Mouse (Mus musculus): ENCODE results near the gene Map1s. TPM values are rescaled to one million over a fixed set of nuclear protein-coding genes. Genes with fewer than 3 reads are reported as not detected.

Map1s gene
- polyA plus RNA-seq, 1 experiment from 2014 or later = 22.7 TPM

GRCm38 (mm10) chr8:70884683-70885082 lies 21.0 kb upstream of the Map1s start:
- Histone ChIP-seq H3K9ac (replicated peaks; ENCODE audit: low read depth) (no peak overlapping the region), H3K4me1 (ENCODE audit: insufficient read depth, low read depth, low read length) (0 out of 2 replicates have a peak, but pooled peaks cover 3% of the 10 kb centered on the region), H3K4me2 (replicated peaks; ENCODE audit: low read depth, low read length) (no peak overlapping the region), H3K4me3 (ENCODE audit: low read depth, low read length) (no peak overlapping the region), H3K36me3 (ENCODE audit: insufficient read depth, low read length) (no peaks in the 10 kb centered on the region), H3K27me3 (replicated peaks; ENCODE audit: insufficient read depth, low read length) (no peaks in the 10 kb centered on the region), H3K27ac (ENCODE audit: low read length) (no peak overlapping the region), H3K9me3 (ENCODE audit: low read length) (no peaks in the 10 kb centered on the region)
- no peak for DNase-seq (ENCODE audit: low spot score)
- TF ChIP-seq EP300 (IDR thresholded peaks at IDR 0.05) = no peak
- no peak for TF ChIP-seq CTCF (IDR thresholded peaks at IDR 0.05)
- WGBS = 70% methylated on average over 10 of the region's 10 CpGs
- ATAC-seq = no peak

- WGBS = 15% methylated on average over 12 of the region's 12 CpGs
- no peaks in the 10 kb centered on the region for H3K4me1 ChIP-seq (ENCODE audit: insufficient read depth, low read depth, low read length)
- DNase-seq (ENCODE audit: low spot score) = peak; percentile 27
- H3K9me3 ChIP-seq (ENCODE audit: low read length) = no peaks in the 10 kb centered on the region
- ATAC-seq = no peak
- H3K27me3 ChIP-seq (replicated peaks; ENCODE audit: insufficient read depth, low read length) = 0 out of 2 replicates have a peak, but pooled peaks cover under 1% of the 10 kb centered on the region
- no peaks in the 10 kb centered on the region for H3K36me3 ChIP-seq (ENCODE audit: insufficient read depth, low read length)
- no peak overlapping the region for H3K4me3 ChIP-seq (ENCODE audit: low read depth, low read length)
- H3K9ac ChIP-seq (replicated peaks; ENCODE audit: low read depth) = no peak overlapping the region
- TF ChIP-seq EP300 (IDR thresholded peaks at IDR 0.05) (no peak), CTCF (IDR thresholded peaks at IDR 0.05) (no peak)
- no peak overlapping the region for H3K4me2 ChIP-seq (replicated peaks; ENCODE audit: low read depth, low read length)
- no peak overlapping the region for H3K27ac ChIP-seq (ENCODE audit: low read length)
These were observed 20.1 kb upstream of the Map1s start for GRCm38 (mm10) chr8:70885612-70886011.

- WGBS = 8% methylated on average over 14 of the region's 18 CpGs
- Histone ChIP-seq H3K27me3 (replicated peaks; ENCODE audit: insufficient read depth, low read length) (peaks cover 16% of the 10 kb centered on the region), H3K4me1 (ENCODE audit: insufficient read depth, low read depth, low read length) (0 out of 2 replicates have a peak, but pooled peaks cover 5% of the 10 kb centered on the region), H3K9me3 (ENCODE audit: low read length) (no peaks in the 10 kb centered on the region), H3K27ac (ENCODE audit: low read length) (no peak overlapping the region), H3K9ac (replicated peaks; ENCODE audit: low read depth) (no peak overlapping the region), H3K36me3 (ENCODE audit: insufficient read depth, low read length) (no peaks in the 10 kb centered on the region), H3K4me3 (ENCODE audit: low read depth, low read length) (no peak overlapping the region), H3K4me2 (replicated peaks; ENCODE audit: low read depth, low read length) (no peak overlapping the region)
- peak; percentile 20; the same call in 1 of the 2 replicates for ATAC-seq
- DNase-seq (ENCODE audit: low spot score) = peak; percentile 37
- no peak for TF ChIP-seq EP300 (IDR thresholded peaks at IDR 0.05)
- no peak for TF ChIP-seq CTCF (IDR thresholded peaks at IDR 0.05)
These were observed 18.1 kb upstream of the Map1s start for GRCm38 (mm10) chr8:70887669-70888068.

GRCm38 (mm10) chr8:70890656-70891055 lies 15.1 kb upstream of the Map1s start:
- Histone ChIP-seq H3K4me2 (replicated peaks; ENCODE audit: low read depth, low read length) (no peak overlapping the region), H3K9ac (replicated peaks; ENCODE audit: low read depth) (no peak overlapping the region), H3K36me3 (ENCODE audit: insufficient read depth, low read length) (peaks cover 11% of the 10 kb centered on the region), H3K4me3 (ENCODE audit: low read depth, low read length) (no peak overlapping the region), H3K27me3 (replicated peaks; ENCODE audit: insufficient read depth, low read length) (peaks cover 25% of the 10 kb centered on the region), H3K27ac (ENCODE audit: low read length) (no peak overlapping the region), H3K4me1 (ENCODE audit: insufficient read depth, low read depth, low read length) (0 out of 2 replicates have a peak, but pooled peaks cover 5% of the 10 kb centered on the region), H3K9me3 (ENCODE audit: low read length) (no peaks in the 10 kb centered on the region)
- ATAC-seq (no peak), DNase-seq (ENCODE audit: low spot score) (no peak)
- TF ChIP-seq EP300 (IDR thresholded peaks at IDR 0.05) = no peak
- TF ChIP-seq CTCF (IDR thresholded peaks at IDR 0.05) = no peak
- 91% methylated on average over 5 of the region's 5 CpGs for WGBS

GRCm38 (mm10) chr8:70891356-70891755 lies 14.4 kb upstream of the Map1s start:
- TF ChIP-seq CTCF (IDR thresholded peaks at IDR 0.05) (no peak), EP300 (IDR thresholded peaks at IDR 0.05) (no peak)
- H3K9me3 ChIP-seq (ENCODE audit: low read length) = no peaks in the 10 kb centered on the region
- H3K27me3 ChIP-seq (replicated peaks; ENCODE audit: insufficient read depth, low read length) = peaks cover 25% of the 10 kb centered on the region
- peaks cover 11% of the 10 kb centered on the region for H3K36me3 ChIP-seq (ENCODE audit: insufficient read depth, low read length)
- no peak overlapping the region for H3K4me3 ChIP-seq (ENCODE audit: low read depth, low read length)
- H3K9ac ChIP-seq (replicated peaks; ENCODE audit: low read depth) = no peak overlapping the region
- H3K4me1 ChIP-seq (ENCODE audit: insufficient read depth, low read depth, low read length) = peaks cover 9% of the 10 kb centered on the region; the same call in 1 of the 2 replicates
- H3K4me2 ChIP-seq (replicated peaks; ENCODE audit: low read depth, low read length) = peak overlapping the region; percentile 44; the same call in 1 of the 2 replicates
- 11% methylated on average over 21 of the region's 21 CpGs for WGBS
- H3K27ac ChIP-seq (ENCODE audit: low read length) = no peak overlapping the region
- DNase-seq (ENCODE audit: low spot score) (peak; percentile 86), ATAC-seq (peak; percentile 79)

GRCm38 (mm10) chr8:70892022-70892895 lies 13.5 kb upstream of the Map1s start, which contains the start of gene Slc5a5:
Gene Slc5a5, minus strand, starts transcription at chr8:70892757.
- Histone ChIP-seq H3K36me3 (ENCODE audit: insufficient read depth, low read length) (peaks cover 11% of the 10 kb centered on the region), H3K9me3 (ENCODE audit: low read length) (no peaks in the 10 kb centered on the region), H3K9ac (replicated peaks; ENCODE audit: low read depth) (no peak within 1 kb of the TSS), H3K4me3 (ENCODE audit: low read depth, low read length) (no peak within 1 kb of the TSS), H3K4me2 (replicated peaks; ENCODE audit: low read depth, low read length) (peak within 1 kb of the TSS; percentile 44), H3K27me3 (replicated peaks; ENCODE audit: insufficient read depth, low read length) (peaks cover 25% of the 10 kb centered on the region), H3K27ac (ENCODE audit: low read length) (no peak within 1 kb of the TSS), H3K4me1 (ENCODE audit: insufficient read depth, low read depth, low read length) (peaks cover 12% of the 10 kb centered on the region; the same call in 1 of the 2 replicates)
- DNase-seq (ENCODE audit: low spot score) (no peak), ATAC-seq (no peak)
- 5% methylated on average over 70 of the region's 80 CpGs for whole genome bisulfite sequencing
- TF ChIP-seq CTCF (IDR thresholded peaks at IDR 0.05) (no peak), EP300 (IDR thresholded peaks at IDR 0.05) (no peak)
